Mouse (Mus musculus) cerebellum, postnatal 14 days (tissue): ENCODE results near the gene Rrm2.
"Not testable (repeated sequence)": the region's sequence is repeated elsewhere in the genome, so short reads cannot be mapped to it uniquely, and the experiment has no call there.

ENCODE experiments used
- DNase-seq, 2 experiments: peaks; one replicate each; pipeline ENCODE4 v3.0.0; 2021; ENCODE audit warnings: mixed read lengths in 2 of 2

The Rrm2 gene

DNA sequence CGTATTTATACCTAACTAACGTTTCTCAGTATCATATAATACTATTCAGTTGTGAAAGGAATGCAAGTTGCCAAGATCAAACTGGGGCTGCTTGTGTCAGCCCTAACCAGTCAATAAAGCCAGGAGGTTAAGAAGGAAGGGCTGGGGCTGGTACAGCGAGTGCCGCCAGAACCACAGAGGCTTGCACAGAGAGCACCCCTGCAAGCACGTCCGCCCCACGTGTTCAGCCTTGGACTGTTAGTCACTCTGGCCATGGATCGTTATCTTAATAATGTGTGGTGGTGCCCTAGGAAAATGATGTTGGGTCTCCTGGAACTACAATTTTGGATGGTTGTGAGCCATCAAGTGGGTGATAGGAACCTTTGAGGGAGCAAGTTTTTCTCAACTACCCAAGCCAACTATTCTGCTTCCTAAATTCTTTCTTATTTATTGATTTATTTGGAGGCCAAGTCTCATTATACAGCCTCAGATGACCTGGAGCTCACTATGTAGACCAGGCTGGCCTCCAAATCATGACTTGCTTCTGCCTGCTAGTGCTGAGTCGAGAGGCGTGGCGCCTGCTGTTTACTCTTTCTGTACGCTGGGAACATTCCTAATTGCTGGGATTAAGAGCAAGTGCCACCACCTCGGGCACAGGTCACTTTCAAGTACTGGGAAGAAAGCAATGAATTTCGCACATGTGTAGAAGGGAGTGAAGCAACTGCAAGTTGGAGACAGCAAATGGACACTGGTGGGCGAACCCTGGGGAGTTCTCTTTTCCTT lies 2.4 kb upstream of the Rrm2 start:
- no peak for DNase-seq

DNA sequence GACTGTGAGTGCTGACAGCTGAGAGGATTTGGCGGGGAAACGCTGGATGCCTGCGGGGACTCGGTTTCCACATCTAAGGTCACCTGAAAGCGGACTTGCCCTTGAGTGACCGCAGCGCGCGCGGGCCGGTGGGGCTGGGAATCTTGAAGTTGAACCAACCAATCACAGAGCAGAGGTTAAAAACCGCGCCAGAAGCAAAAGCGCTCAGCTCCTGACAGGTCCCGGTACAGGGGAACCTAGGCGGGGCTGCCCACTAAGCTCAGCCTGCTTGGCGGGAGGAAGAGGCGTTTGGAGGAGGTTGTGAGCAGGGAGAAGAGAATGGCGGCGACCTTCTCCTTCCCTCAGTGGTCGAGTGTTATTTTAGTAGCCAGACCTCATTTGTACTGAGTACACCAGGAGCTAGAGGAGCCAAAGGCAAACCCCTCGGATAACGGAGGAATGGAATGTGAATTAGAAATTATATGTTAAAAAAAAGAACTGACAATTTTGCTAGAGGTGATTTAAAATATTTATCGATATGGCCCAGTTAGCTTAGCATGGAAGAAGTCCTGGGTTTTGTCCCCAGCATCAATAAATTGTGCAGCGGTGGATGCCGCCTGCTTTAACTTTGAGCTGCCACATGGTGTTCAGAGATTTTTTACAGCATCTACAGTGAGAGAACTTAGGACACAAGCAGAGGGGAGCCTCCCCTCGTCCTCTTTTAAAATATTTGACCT lies 1.1 kb upstream of the Rrm2 start:
- peak in 1 of 2 experiments; percentile 24 for DNase-seq

DNA sequence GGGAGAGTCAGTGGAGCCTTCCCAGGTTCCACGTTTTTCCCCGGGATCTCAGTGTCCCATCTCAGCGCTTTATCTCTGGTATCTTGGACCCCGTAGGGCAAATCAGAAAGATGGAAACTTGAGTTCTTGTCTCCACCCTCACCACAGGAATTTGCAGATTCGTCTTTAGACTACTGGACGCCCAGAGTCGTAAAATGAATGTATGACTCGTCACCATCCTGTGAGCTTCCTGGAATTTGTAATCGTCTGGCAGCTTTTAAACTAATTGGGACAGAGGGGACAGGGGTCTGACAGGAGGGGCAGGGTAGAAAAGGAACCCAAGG lies 600 bp upstream of the Rrm2 start:
- DNase-seq = no peak

GRCm38 (mm10) chr12:24708824-24709218 lies 780 bp downstream of the Rrm2 start:
- DNase-seq = peak in 1 of 2 experiments; percentile 25

DNA sequence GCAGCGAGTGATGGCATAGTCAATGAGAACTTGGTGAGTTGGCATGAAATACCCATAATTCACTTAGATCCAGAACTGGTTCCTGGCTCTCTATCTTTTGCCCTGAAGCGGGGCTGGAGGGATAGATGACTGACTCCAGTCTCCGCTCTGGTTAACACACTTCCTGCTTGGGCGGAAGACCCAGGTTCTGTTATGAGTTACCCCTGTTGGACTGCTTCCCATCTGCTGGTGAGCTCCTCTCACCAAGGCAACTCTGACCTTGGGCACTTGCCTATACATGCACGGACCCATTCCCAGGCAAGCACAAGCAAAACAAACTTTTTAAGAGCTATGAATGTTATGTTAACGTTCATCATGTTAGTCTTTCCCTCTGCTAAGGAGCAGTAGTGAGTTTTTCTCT lies 1.4 kb downstream of the Rrm2 start:
- peak in 1 of 2 experiments; percentile 28 for DNase-seq

GRCm38 (mm10) chr12:24709831-24710508 lies 1.9 kb downstream of the Rrm2 start:
- DNase-seq = peak; percentile 61 to 77

DNA sequence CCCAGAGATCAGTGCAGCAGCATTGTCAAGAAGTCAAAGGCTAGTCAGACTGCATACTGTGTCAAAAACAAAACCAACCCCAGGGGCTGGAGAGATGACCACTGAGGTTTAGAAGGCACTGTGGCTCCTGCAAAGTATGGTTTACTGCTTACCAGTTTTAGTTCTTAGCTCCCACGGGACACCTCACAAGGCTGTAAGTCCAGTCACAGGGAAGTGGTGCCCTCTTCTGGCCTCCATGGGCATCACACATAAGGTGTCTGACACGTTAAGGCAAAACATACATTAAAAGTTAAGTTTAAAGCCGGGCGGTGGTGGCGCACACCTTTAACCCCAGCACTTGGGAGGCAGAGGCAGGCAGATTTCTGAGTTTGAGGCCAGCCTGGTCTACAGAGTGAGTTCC lies 2.6 kb downstream of the Rrm2 start:
- peak; percentile 30 to 52 for DNase-seq

DNA sequence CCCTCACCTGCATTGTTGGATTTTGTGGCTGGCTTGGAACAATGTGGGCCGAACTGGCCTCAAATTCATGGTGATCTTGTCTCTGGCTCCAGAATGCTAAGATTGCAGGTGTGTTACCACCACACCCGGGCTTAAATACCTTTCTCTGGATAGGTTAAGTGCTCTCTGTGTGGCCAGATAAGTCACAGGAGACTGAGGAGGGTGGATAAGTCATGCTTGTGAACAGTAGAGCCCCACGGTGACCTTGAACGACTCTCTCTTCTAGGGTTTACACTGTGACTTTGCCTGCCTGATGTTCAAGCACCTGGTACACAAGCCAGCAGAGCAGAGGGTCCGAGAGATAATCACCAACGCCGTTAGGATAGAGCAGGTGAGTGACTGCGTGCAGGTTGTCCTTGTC lies 4.4 kb downstream of the Rrm2 start:
- DNase-seq = no peak

GRCm38 (mm10) chr12:24714579-24715255 lies 6.7 kb downstream of the Rrm2 start:
- DNase-seq = no peak

- no peak for DNase-seq
These were observed 7.3 kb downstream of the Rrm2 start for GRCm38 (mm10) chr12:24715268-24715896.

DNA sequence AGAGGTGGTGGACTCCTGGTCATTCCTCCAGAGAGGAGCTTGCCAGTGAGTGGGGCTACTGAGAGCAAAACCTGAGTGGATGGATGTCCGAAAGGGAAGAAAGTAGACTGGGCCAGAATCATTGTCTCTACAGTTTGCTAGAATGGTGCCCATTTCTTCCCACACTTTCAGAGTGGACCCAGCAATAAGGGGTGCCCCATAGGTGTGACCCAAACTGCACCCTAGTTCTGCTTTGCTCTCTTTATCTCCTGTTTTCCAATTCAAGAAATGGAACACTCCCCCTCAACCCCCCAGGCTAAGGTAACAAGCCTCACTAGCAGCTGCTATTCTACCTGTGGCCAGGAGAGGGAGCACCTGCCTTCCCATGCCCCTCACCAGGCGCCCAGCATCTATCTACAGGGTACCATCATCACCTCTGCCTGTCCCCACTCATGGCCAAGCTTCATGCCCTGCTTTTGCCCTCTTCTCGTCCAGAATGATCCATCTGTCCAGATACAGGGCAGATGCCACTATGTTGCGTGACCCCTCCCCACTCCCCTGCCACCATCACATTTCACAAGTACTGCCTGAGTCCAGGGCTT lies 8.8 kb downstream of the Rrm2 start:
- DNase-seq = peak; percentile 70 to 75

DNA sequence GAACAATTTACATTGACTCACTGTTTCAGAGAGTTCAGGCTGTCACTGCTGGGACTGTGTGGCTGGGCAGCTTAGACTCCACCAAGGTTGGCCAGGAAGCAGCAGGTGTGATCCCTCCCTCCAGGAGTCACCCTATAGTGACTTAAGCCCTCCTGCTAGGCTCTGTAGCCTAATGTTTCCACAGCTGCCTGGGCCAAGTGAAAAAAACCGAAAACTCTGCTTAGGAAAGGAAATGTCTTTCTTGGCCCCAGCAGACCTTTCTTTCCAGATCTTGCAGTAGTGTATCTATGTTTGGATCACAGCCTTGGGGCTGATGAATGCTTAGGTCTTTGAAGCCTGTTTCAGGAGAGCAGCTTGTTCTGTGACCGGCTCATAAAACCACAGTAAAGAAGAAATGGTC lies 15.4 kb downstream of the Rrm2 start:
- DNase-seq = no peak

- DNase-seq = no peak
These were observed 15.8 kb downstream of the Rrm2 start for GRCm38 (mm10) chr12:24723859-24724258.

- DNase-seq = no peak
These were observed 16.3 kb downstream of the Rrm2 start for GRCm38 (mm10) chr12:24724369-24724768.

DNA sequence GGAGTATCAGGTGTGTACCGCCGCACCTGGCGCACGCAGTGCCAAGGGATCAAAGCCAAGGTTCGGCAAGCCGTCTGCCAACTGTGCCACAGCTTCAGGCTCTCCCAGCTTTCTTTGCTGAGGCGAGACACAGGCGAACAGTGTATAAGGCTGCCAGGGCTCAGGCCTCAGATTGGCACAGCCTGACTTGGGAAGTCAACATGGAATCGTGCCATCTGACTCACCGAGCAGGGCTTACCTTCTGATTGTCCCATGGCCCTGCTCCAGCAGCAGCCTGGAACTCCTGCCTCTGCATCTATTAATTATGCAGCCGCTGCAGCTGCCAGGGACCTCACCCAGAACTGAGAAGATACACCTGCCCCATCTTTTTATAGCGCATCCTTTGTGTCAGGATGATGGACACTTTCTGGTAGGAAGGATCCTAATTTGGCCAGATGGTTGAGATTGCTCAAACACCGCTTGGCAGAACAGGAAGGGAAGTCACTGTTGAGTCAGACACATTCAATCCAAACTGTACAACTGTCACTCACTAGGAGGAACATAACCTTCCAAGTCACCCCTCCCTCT lies 26.9 kb downstream of the Rrm2 start:
- DNase-seq = peak; percentile 86 to 89

- DNase-seq = no peak
These were observed 28.9 kb downstream of the Rrm2 start for GRCm38 (mm10) chr12:24736956-24737355.

DNA sequence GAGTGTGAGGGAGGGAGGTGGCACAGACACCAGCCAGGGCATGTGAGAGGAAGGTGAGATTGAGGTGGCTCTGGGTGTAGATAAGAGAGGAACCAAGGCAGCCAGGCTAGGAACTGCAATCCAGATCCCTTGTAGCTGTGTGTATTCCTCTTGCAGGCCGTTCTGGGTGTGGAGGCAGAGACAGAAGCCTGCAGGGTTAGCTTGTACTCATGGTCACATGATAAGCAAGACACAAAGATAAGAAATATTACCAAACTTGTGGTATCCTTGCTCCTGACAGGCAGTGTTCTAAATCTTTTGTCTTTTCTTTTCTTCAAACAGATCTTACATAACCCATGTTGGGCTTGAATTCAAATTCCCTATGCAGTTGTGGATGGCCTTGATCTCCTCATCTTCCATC lies 31.9 kb downstream of the Rrm2 start:
- no peak for DNase-seq

DNA sequence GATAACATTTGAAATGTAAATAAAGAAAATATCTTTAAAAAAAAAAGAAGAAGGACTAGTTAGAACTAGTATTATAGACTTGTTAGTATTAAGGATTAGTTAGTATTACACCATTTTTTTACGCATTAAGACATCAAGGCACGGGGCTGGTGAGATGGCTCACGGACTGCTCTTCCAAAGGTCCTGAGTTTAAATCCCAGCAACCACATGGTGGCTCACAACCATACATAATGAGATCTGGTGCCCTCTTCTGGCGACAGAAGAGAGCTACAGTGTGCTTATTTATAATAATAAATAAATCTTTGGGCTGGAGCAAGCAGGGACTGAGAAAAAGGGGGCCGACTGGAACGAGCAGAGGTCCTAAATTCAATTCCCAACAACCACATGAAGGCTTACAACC lies 33.5 kb downstream of the Rrm2 start:
- DNase-seq = not testable (repeated sequence)

GRCm38 (mm10) chr12:24744309-24744708 lies 36.3 kb downstream of the Rrm2 start:
- no peak for DNase-seq

- DNase-seq = no peak
These were observed 38.7 kb downstream of the Rrm2 start for GRCm38 (mm10) chr12:24746579-24747296.

DNA sequence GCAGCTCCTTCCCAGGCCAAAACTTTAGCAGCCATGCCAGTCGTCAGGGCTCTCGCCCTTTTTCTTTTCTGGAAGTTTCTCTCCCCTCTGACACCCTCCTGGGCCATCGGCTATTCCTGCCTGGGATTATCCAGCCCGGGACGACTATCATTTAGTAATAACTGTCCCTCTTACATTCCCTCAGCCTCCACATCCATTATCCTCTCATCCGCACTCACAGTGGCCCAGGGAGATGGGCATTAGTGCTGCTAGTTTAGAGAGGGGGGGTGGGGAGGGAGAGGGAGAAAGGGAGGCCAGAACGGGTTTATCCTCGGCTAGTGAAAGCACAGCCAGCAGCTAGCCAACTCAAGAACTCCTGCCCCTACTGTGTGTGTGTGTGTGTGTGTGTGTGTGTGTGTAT lies 39.3 kb downstream of the Rrm2 start:
- DNase-seq = no peak
